Mouse (Mus musculus): ENCODE results near the gene Jazf1.

GRCm38 (mm10) chr6:52852404-52853107, 215.9 kb downstream of the Jazf1 start:
- TF ChIP-seq CTCF (IDR thresholded peaks at IDR 0.05; ENCODE audit: low read depth, low read length) (no peak), POLR2A (IDR thresholded peaks at IDR 0.05; ENCODE audit: extremely low read depth, insufficient read depth, low read length) (no peak)
